Mouse (Mus musculus) heart, embryonic 13.5 days (tissue): Measurements from ENCODE around the gene B830017H08Rik. TPM values are rescaled to one million over a fixed set of nuclear protein-coding genes. Genes with fewer than 3 reads are reported as not detected.

ENCODE experiments used
- ATAC-seq: fragments of 200-750 bp; cut with Nextera tagmentation; 2 replicates; pipeline ENCODE4 v1.8.0; 2017; ENCODE audit warnings: moderate TSS enrichment; ENCODE audit not compliant: insufficient number of reproducible peaks, low FRiP score, low TSS enrichment; ENCODE audit errors: extremely low read depth
- H3K27ac ChIP-seq: fragments of 300-500 bp; sonication (generic); replicated peaks from 2 replicates; pipeline ENCODE4 v1.5.1; 2015; ENCODE audit warnings: moderate library complexity, mild to moderate bottlenecking, inconsistent platforms
- H3K27me3 ChIP-seq: fragments of 300-500 bp; sonication (generic); replicated peaks from 2 replicates; pipeline ENCODE4 v1.6.1; 2015; ENCODE audit warnings: mild to moderate bottlenecking, inconsistent platforms
- H3K36me3 ChIP-seq: fragments of 300-500 bp; sonication (generic); 2 replicates; pipeline ENCODE4 v1.6.1; 2015; ENCODE audit warnings: mild to moderate bottlenecking, inconsistent platforms
- H3K4me1 ChIP-seq: fragments of 300-500 bp; sonication (generic); 2 replicates; pipeline ENCODE4 v1.6.1; 2015; ENCODE audit warnings: inconsistent platforms
- H3K4me2 ChIP-seq: fragments of 300-500 bp; sonication (generic); 2 replicates; pipeline ENCODE4 v1.6.1; 2015; ENCODE audit warnings: inconsistent platforms, mild to moderate bottlenecking, moderate library complexity
- H3K4me3 ChIP-seq: fragments of 300-500 bp; sonication (generic); 2 replicates; pipeline ENCODE4 v1.5.1; 2015; ENCODE audit warnings: moderate library complexity, mild to moderate bottlenecking, inconsistent platforms
- H3K9ac ChIP-seq: fragments of 300-500 bp; sonication (generic); 2 replicates; pipeline ENCODE4 v1.6.1; 2015; ENCODE audit warnings: inconsistent platforms, mild to moderate bottlenecking, moderate library complexity
- H3K9me3 ChIP-seq: fragments of 300-500 bp; sonication (generic); 2 replicates; pipeline ENCODE4 v1.6.1; 2016; ENCODE audit warnings: inconsistent platforms
- WGBS: fragments of 180-500 bp; shearing (Covaris S2); methylation state at CpG from one replicate; pipeline ENCODE4 v1.1.7; 2015; ENCODE audit warnings: mixed read lengths; 5-methylcytosine and 5-hydroxymethylcytosine counted together
- polyA plus RNA-seq: library from polyadenylated mRNA; unstranded; fragments of >200 nt; fragmentation: Nextera tagmentation; extraction: Ambion mirVana; gene quantifications from 2 replicates; pipeline ENCODE4 v1.2.1, GENCODE M21; 2015

The B830017H08Rik gene
- polyA plus RNA-seq, 1 experiment from 2014 or later: not detected

GRCm38 (mm10) chr16:17884116-17884515 lies 51.2 kb downstream of the B830017H08Rik start:
- ATAC-seq: no peak
- H3K27me3 ChIP-seq: no peaks in the 10 kb centered on the region
- H3K9me3 ChIP-seq: no peaks in the 10 kb centered on the region
- H3K36me3 ChIP-seq: peaks cover 19% of the 10 kb centered on the region; the same call in 1 of the 2 replicates
- H3K27ac ChIP-seq: no peak overlapping the region
- no peak overlapping the region for H3K9ac ChIP-seq
- 56% methylated on average over 6 of the region's 6 CpGs for WGBS
- peaks cover 40% of the 10 kb centered on the region for H3K4me1 ChIP-seq
- no peak overlapping the region for H3K4me2 ChIP-seq
- no peak overlapping the region for H3K4me3 ChIP-seq

Other genes starting within 250 kb of the B830017H08Rik start
- 8.9 and 9.8 TPM in 2 replicates for gene Slc7a4, start 249.9 kb upstream of the B830017H08Rik start, polyA plus RNA-seq
- 23.8 and 24.7 TPM in 2 replicates for gene Smpd4, start 213.8 kb upstream of the B830017H08Rik start, polyA plus RNA-seq
- 3.5 and 4.1 TPM in 2 replicates for gene Ccdc74a, start 186.7 kb upstream of the B830017H08Rik start, polyA plus RNA-seq
- 32.0 and 33.3 TPM in 2 replicates for gene Med15, start 100.2 kb upstream of the B830017H08Rik start, polyA plus RNA-seq
- 40.6 and 43.9 TPM in 2 replicates for gene Klhl22, start 73.5 kb upstream of the B830017H08Rik start, polyA plus RNA-seq
- 7.0 and 8.2 TPM in 2 replicates for gene Scarf2, start 35.8 kb upstream of the B830017H08Rik start, polyA plus RNA-seq
- 1.1 and 1.8 TPM in 2 replicates for gene Car15, start 5.2 kb downstream of the B830017H08Rik start, polyA plus RNA-seq
- gene Gm20518, start 58.5 kb downstream of the B830017H08Rik start, polyA plus RNA-seq: 0.12 and 0.14 TPM in 2 replicates
- gene Tssk1, start 61.1 kb downstream of the B830017H08Rik start, polyA plus RNA-seq: 0.04 TPM in 2 replicates
- gene Dgcr2, start 65.4 kb downstream of the B830017H08Rik start, polyA plus RNA-seq: 47.8 and 48.4 TPM in 2 replicates
- not detected in 2 replicates for gene Tssk2, start 65.5 kb downstream of the B830017H08Rik start, polyA plus RNA-seq
- 27.5 and 29.8 TPM in 2 replicates for gene Ess2, start 78.2 kb downstream of the B830017H08Rik start, polyA plus RNA-seq
- not detected in 2 replicates for gene Gsc2, start 81.9 kb downstream of the B830017H08Rik start, polyA plus RNA-seq
- 34.8 and 38.0 TPM in 2 replicates for gene Slc25a1, start 95.1 kb downstream of the B830017H08Rik start, polyA plus RNA-seq
- not detected in 2 replicates for gene Vpreb2, start 147.3 kb downstream of the B830017H08Rik start, polyA plus RNA-seq
- 50.5 and 61.6 TPM in 2 replicates for gene Dgcr6, start 219.7 kb downstream of the B830017H08Rik start, polyA plus RNA-seq